Mouse (Mus musculus) liver, embryonic 14.5 days (tissue): ENCODE results near the gene Iqsec1. TPM values are rescaled to one million over a fixed set of nuclear protein-coding genes. Genes with fewer than 3 reads are reported as not detected.

Source experiments
- ATAC-seq: fragments of 200-750 bp; cut with Nextera tagmentation; 2 replicates; pipeline ENCODE4 v1.8.0; 2017; ENCODE audit warnings: moderate number of reproducible peaks, mild to moderate bottlenecking, moderate library complexity; ENCODE audit not compliant: insufficient read depth
- DNase-seq, 3 experiments: peaks; one replicate each; pipeline ENCODE4 v3.0.0-alpha.2; 2012 to 2013; ENCODE audit warnings: low read depth in 3 of 3, low spot score in 3 of 3
- H3K27ac ChIP-seq: fragments of 300-500 bp; sonication (generic); 2 replicates; pipeline ENCODE4 v1.5.1; 2014; ENCODE audit warnings: moderate library complexity, mild to moderate bottlenecking, control low read depth, inconsistent platforms
- H3K27me3 ChIP-seq: fragments of 300-500 bp; sonication (generic); 2 replicates; pipeline ENCODE4 v1.6.1; 2014; ENCODE audit warnings: mild to moderate bottlenecking, low read length, moderate library complexity; ENCODE audit not compliant: control insufficient read depth, insufficient read depth
- H3K36me3 ChIP-seq: fragments of 300-500 bp; sonication (generic); replicated peaks from 2 replicates; pipeline ENCODE4 v1.6.1; 2014; ENCODE audit warnings: low read depth; ENCODE audit not compliant: control insufficient read depth, insufficient read depth
- H3K4me1 ChIP-seq, 2 experiments: fragments of 200-500 bp in 1 of 2; fragments of 300-500 bp in 1 of 2; sonication (generic) in 1 of 2; replicated peaks; 2 replicates each; pipeline ENCODE4 v1.6.1; 2012 to 2014; ENCODE audit warnings: antibody characterized with exemption in 1 of 2, inconsistent platforms in 1 of 2, low read length in 1 of 2; ENCODE audit not compliant: control insufficient read depth in 2 of 2, insufficient read depth in 2 of 2
- H3K4me2 ChIP-seq: fragments of 300-500 bp; sonication (generic); 2 replicates; pipeline ENCODE4 v1.6.1; 2014; ENCODE audit warnings: low read depth, mild to moderate bottlenecking, control low read depth, moderate library complexity
- H3K4me3 ChIP-seq, 2 experiments: fragments of 200-500 bp in 1 of 2; fragments of 300-500 bp in 1 of 2; sonication (generic) in 1 of 2; 2 replicates each; pipeline ENCODE4 v1.5.1; 2012 to 2014; ENCODE audit warnings: low read depth in 2 of 2, low read length in 2 of 2, mild to moderate bottlenecking in 2 of 2, control low read depth in 1 of 2, inconsistent platforms in 1 of 2, moderate library complexity in 1 of 2; ENCODE audit not compliant: insufficient read depth in 1 of 2
- H3K9ac ChIP-seq: fragments of 300-500 bp; sonication (generic); replicated peaks from 2 replicates; pipeline ENCODE4 v1.6.1; 2014; ENCODE audit warnings: mild to moderate bottlenecking, control low read depth, moderate library complexity
- H3K9me3 ChIP-seq: fragments of 300-500 bp; sonication (generic); 2 replicates; pipeline ENCODE4 v1.6.1; 2016; ENCODE audit warnings: low read length, mixed read lengths; ENCODE audit not compliant: control insufficient read depth
- CTCF ChIP-seq: IDR thresholded peaks from 2 replicates; pipeline ENCODE4 v1.5.1; 2016; ENCODE audit warnings: antibody characterized with exemption, low read depth, control low read depth
- EP300 ChIP-seq: IDR thresholded peaks from 2 replicates; pipeline ENCODE4 v1.6.1; 2016; ENCODE audit warnings: antibody characterized with exemption, low read depth
- WGBS: fragments of 180-500 bp; shearing (Covaris S2); extraction: QIAGEN DNeasy Blood & Tissue Kit; methylation state at CpG from one replicate; pipeline ENCODE4 v1.1.7; 2014; ENCODE audit not compliant: insufficient replicate concordance; 5-methylcytosine and 5-hydroxymethylcytosine counted together
- polyA plus RNA-seq, 2 experiments: library from polyadenylated mRNA; depleted of rRNA in 1 of 2; stranded (reverse) in 1 of 2; unstranded in 1 of 2; fragments of >200 nt; fragmentation: Nextera tagmentation in 1 of 2; extraction: Ambion mirVana in 1 of 2; gene quantifications; 2 replicates each; pipeline versions ENCODE4 v1.2.1 to v1.2.3; 2012 to 2014

Iqsec1 gene
- polyA plus RNA-seq, 2 experiments = 4.0 to 9.0 TPM

DNA sequence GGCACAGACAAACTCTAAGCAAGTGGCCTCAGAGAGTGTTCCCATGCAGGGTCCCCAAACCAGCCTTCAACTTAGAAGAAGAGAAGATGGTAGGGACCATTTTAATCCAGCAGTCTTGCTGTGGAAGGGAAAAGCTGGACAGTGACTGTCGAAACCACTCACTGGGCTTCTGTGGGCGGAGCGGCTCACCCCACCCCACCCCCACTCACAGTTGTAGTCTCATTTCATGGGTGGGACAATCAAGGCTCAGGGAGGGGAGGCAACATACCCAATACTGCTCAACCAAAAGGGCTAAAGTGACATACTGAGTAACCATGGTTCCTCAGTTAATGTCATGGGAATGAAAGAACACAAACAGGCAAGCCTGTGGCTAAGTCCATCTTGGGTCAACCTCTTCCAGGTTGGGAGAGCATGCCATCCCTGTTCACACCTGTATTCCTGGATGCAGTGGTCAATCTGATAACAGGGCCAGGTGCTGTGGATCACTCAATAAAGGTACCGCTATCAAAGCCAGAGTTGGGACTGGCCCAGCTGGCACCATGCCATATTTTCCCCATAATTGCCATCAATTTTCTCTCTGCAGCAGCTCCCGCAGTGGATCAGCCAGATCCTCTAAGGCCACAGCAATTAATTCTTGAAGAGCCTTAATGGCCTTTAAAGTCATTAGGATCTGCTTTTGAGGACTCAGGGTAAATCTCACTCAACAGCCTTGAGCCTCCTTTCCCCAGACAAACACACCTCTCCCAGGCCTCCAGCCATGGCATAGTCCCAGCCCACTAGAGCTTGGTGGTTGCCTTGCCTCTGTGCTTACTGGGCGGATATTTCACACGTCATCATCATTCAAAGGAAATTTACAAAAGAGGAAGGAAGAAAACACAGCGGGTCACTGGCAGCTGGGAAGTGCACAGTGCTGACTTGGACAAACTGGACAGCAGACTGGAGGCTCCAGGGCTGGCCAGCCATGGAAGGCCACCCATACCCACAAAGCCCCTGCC lies 275.7 kb downstream of the Iqsec1 start:
- no peaks in the 10 kb centered on the region for H3K27me3 ChIP-seq
- ATAC-seq (no peak), DNase-seq (no peak)
- peak overlapping the region; percentile 38 for H3K4me2 ChIP-seq
- TF ChIP-seq EP300 (no peak), CTCF (no peak)
- peak overlapping the region; percentile 76 for H3K27ac ChIP-seq
- H3K4me3 ChIP-seq = no peak overlapping the region
- peaks cover 55 to 72% of the 10 kb centered on the region in 2 experiments for H3K4me1 ChIP-seq
- WGBS = 51% methylated on average over 8 of the region's 8 CpGs
- H3K9me3 ChIP-seq = no peaks in the 10 kb centered on the region
- peak overlapping the region; percentile 38 for H3K9ac ChIP-seq
- no peaks in the 10 kb centered on the region for H3K36me3 ChIP-seq

DNA sequence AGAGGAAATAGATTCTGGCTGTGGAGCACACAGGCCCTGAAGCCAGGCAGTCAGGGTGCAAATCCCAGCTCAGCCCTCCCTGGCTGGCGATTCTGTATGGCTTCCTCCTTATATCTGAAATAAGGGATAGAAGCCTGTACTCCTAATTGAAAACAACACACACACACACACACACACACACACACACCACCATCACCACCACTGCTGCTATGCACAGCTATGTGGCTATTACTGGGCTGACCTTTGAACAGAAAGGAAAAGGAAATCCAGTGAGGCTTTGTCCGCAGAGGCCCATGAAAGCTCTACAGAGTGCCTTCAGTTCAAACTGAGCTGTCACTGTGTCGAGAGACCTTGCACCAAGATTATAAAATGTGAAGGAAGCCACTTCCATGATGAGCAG lies 276.4 kb downstream of the Iqsec1 start:
- ATAC-seq (no peak), DNase-seq (no peak)
- Histone ChIP-seq H3K9me3 (no peaks in the 10 kb centered on the region), H3K27ac (peak overlapping the region; percentile 76), H3K36me3 (no peaks in the 10 kb centered on the region; the same call in 1 of the 2 replicates), H3K9ac (peak overlapping the region; percentile 38; the same call in 1 of the 2 replicates), H3K4me2 (peak overlapping the region; percentile 38), H3K4me1 (peaks cover 63 to 79% of the 10 kb centered on the region in 2 experiments), H3K27me3 (no peaks in the 10 kb centered on the region), H3K4me3 (no peak overlapping the region)
- no peak for TF ChIP-seq EP300
- TF ChIP-seq CTCF = no peak
- 67% methylated on average over 3 of the region's 3 CpGs for WGBS

DNA sequence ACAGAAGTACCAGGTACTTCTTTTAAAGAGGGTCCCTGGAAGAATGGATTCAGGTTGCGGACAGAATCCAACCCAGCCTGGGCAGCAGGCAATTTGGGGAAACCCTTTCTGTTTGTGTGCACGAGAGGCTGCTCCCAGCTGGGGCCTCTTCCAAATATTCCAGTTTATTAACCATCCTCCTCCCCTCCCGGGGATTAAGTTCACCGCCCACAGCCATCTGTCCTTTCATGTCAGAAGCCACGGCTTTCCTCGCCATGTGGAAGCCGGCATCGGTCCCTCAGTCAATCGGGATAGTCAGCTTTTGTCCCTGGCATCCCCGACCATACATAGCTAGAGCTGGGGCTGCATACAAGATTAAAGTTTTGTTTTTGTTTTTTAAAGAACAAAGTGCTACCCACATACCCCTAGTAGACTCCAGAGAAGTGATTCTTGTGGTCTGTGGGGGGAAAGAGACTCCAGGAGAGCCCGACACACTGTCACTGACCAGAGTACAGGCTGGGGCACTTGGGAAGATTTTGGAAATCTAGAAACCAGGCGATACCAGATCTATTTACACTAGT lies 276.9 kb downstream of the Iqsec1 start:
- DNase-seq = no peak
- Histone ChIP-seq H3K9ac (no peak overlapping the region), H3K27ac (peak overlapping the region; percentile 96), H3K4me3 (no peak overlapping the region), H3K9me3 (no peaks in the 10 kb centered on the region), H3K4me1 (peaks cover 68 to 80% of the 10 kb centered on the region in 2 experiments), H3K27me3 (no peaks in the 10 kb centered on the region), H3K36me3 (no peaks in the 10 kb centered on the region; the same call in 1 of the 2 replicates), H3K4me2 (no peak overlapping the region)
- no peak for ATAC-seq
- TF ChIP-seq CTCF = no peak
- TF ChIP-seq EP300 = no peak
- 86% methylated on average over 12 of the region's 12 CpGs for WGBS

DNA sequence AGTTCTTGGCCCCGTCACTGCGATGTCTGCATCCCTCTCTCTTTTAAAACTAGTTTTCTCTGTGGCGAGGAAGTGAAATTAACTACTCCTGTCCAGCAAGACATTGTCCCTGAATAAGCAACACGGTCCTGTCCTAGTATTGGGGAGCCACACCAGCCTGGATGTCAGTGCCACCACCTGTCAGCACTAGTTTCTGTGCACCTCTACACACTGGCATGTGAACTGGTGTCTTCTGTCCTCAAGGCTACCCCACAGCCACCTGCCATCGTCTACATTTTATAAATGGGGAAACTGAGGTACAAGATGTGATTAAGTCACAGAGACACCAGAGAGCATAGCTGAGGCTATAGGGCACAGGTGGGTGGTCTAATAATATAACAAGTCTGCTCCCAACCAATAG lies 277.7 kb downstream of the Iqsec1 start:
- 70% methylated on average over 5 of the region's 5 CpGs for WGBS
- Histone ChIP-seq H3K4me1 (peaks cover 76 to 87% of the 10 kb centered on the region in 2 experiments), H3K27ac (peak overlapping the region; percentile 96)

More for the DNA sequence above, 277.7 kb downstream of the Iqsec1 start:
- TF ChIP-seq CTCF = no peak
- no peak overlapping the region; a peak in 1 of 4 replicates for H3K4me3 ChIP-seq
- H3K36me3 ChIP-seq = no peaks in the 10 kb centered on the region; the same call in 1 of the 2 replicates
- ATAC-seq = no peak
- no peak for DNase-seq
- H3K9me3 ChIP-seq = no peaks in the 10 kb centered on the region
- peak overlapping the region; percentile 73 for H3K4me2 ChIP-seq
- H3K9ac ChIP-seq = peak overlapping the region; percentile 76
- no peaks in the 10 kb centered on the region for H3K27me3 ChIP-seq
